Mouse (Mus musculus): ENCODE data around the gene Eif4g3. TPM values are rescaled to one million over a fixed set of nuclear protein-coding genes. Genes with fewer than 3 reads are reported as not detected.

The Eif4g3 gene
- total RNA-seq, 4 experiments from 2014 or later: 115 to 144 (median 123) TPM

GRCm38 (mm10) chr4:138091562-138092194, 98.9 kb downstream of the Eif4g3 start:
- DNase-seq (ENCODE audit: low spot score in 2 of 2): no peak

- peak in 1 of 2 experiments; percentile 39 for DNase-seq (ENCODE audit: low spot score in 2 of 2)
These were observed 107.6 kb downstream of the Eif4g3 start for GRCm38 (mm10) chr4:138100456-138100855.

- no peak for DNase-seq (ENCODE audit: low spot score in 2 of 2)
These were observed 109.0 kb downstream of the Eif4g3 start for GRCm38 (mm10) chr4:138101795-138102194.

- DNase-seq (ENCODE audit: low spot score in 2 of 2): no peak
These were observed 109.6 kb downstream of the Eif4g3 start for GRCm38 (mm10) chr4:138102413-138102812.

GRCm38 (mm10) chr4:138104967-138105366, 112.1 kb downstream of the Eif4g3 start:
- no peak for DNase-seq (ENCODE audit: low spot score in 2 of 2)

GRCm38 (mm10) chr4:138107441-138108409, 114.9 kb downstream of the Eif4g3 start:
- peak; percentile 34 to 42 for DNase-seq (ENCODE audit: low spot score in 2 of 2)

- DNase-seq (ENCODE audit: low spot score in 2 of 2): no peak
These were observed 115.7 kb downstream of the Eif4g3 start for GRCm38 (mm10) chr4:138108541-138108940.

- no peak for DNase-seq (ENCODE audit: low spot score in 2 of 2)
These were observed 116.5 kb downstream of the Eif4g3 start for GRCm38 (mm10) chr4:138109332-138109731.

- peak; percentile 27 to 49 for DNase-seq (ENCODE audit: low spot score in 2 of 2)
These were observed 119.0 kb downstream of the Eif4g3 start for GRCm38 (mm10) chr4:138111858-138112257.

GRCm38 (mm10) chr4:138119740-138120139, 126.9 kb downstream of the Eif4g3 start:
- no peak for DNase-seq (ENCODE audit: low spot score in 2 of 2)

- no peak for DNase-seq (ENCODE audit: low spot score in 2 of 2)
These were observed 131.2 kb downstream of the Eif4g3 start for GRCm38 (mm10) chr4:138124046-138124445.

GRCm38 (mm10) chr4:138127371-138127770, 134.5 kb downstream of the Eif4g3 start:
- DNase-seq (ENCODE audit: low spot score in 2 of 2): no peak

- DNase-seq (ENCODE audit: low spot score in 2 of 2): no peak
These were observed 135.0 kb downstream of the Eif4g3 start for GRCm38 (mm10) chr4:138127781-138128180.

GRCm38 (mm10) chr4:138130149-138130548, 137.3 kb downstream of the Eif4g3 start:
- no peak for DNase-seq (ENCODE audit: low spot score in 2 of 2)

GRCm38 (mm10) chr4:138131226-138131625, 138.4 kb downstream of the Eif4g3 start:
- DNase-seq (ENCODE audit: low spot score in 2 of 2): no peak

GRCm38 (mm10) chr4:138131716-138132115, 138.9 kb downstream of the Eif4g3 start:
- no peak for DNase-seq (ENCODE audit: low spot score in 2 of 2)

- DNase-seq (ENCODE audit: low spot score in 2 of 2): no peak
These were observed 140.5 kb downstream of the Eif4g3 start for GRCm38 (mm10) chr4:138133360-138133759.

GRCm38 (mm10) chr4:138137336-138137735, 144.5 kb downstream of the Eif4g3 start:
- DNase-seq (ENCODE audit: low spot score in 2 of 2): no peak

- no peak for DNase-seq (ENCODE audit: low spot score in 2 of 2)
These were observed 145.0 kb downstream of the Eif4g3 start for GRCm38 (mm10) chr4:138137804-138138203.

- DNase-seq (ENCODE audit: low spot score in 2 of 2): no peak
These were observed 145.4 kb downstream of the Eif4g3 start for GRCm38 (mm10) chr4:138138219-138138618.

GRCm38 (mm10) chr4:138141358-138141757, 148.5 kb downstream of the Eif4g3 start:
- no peak for DNase-seq (ENCODE audit: low spot score in 2 of 2)

- DNase-seq (ENCODE audit: low spot score in 2 of 2): no peak
These were observed 154.4 kb downstream of the Eif4g3 start for GRCm38 (mm10) chr4:138147176-138147575.
